Mouse (Mus musculus) limb, embryonic 12.5 days (tissue): Measurements from ENCODE around the gene Elovl6. TPM values are rescaled to one million over a fixed set of nuclear protein-coding genes. Genes with fewer than 3 reads are reported as not detected.
A peak's percentile ranks its signal among the peaks of the same experiment; 100 is the strongest.

Experiments
- ATAC-seq: fragments of 200-750 bp; cut with Nextera tagmentation; 2 replicates; pipeline ENCODE4 v1.8.0; 2017; ENCODE audit warnings: low read depth, moderate TSS enrichment; ENCODE audit not compliant: insufficient number of reproducible peaks, insufficient read depth, low FRiP score, low TSS enrichment
- H3K27ac ChIP-seq: fragments of 300-500 bp; sonication (generic); 2 replicates; pipeline ENCODE4 v1.5.1; 2016; ENCODE audit warnings: mild to moderate bottlenecking, moderate library complexity
- H3K27me3 ChIP-seq: fragments of 300-500 bp; sonication (generic); 2 replicates; pipeline ENCODE4 v1.6.1; 2016; ENCODE audit warnings: mild to moderate bottlenecking, moderate library complexity
- H3K36me3 ChIP-seq: fragments of 300-500 bp; sonication (generic); 2 replicates; pipeline ENCODE4 v1.6.1; 2016; ENCODE audit warnings: mild to moderate bottlenecking, moderate library complexity
- H3K4me1 ChIP-seq: fragments of 300-500 bp; sonication (generic); replicated peaks from 2 replicates; pipeline ENCODE4 v1.6.1; 2016
- H3K4me2 ChIP-seq: fragments of 300-500 bp; sonication (generic); 2 replicates; pipeline ENCODE4 v1.6.1; 2016; ENCODE audit warnings: mild to moderate bottlenecking, moderate library complexity
- H3K4me3 ChIP-seq: fragments of 300-500 bp; sonication (generic); replicated peaks from 2 replicates; pipeline ENCODE4 v1.5.1; 2016; ENCODE audit warnings: mild to moderate bottlenecking
- H3K9ac ChIP-seq: fragments of 300-500 bp; sonication (generic); replicated peaks from 2 replicates; pipeline ENCODE4 v1.6.1; 2016; ENCODE audit warnings: mild to moderate bottlenecking, moderate library complexity
- H3K9me3 ChIP-seq: fragments of 300-500 bp; sonication (generic); 2 replicates; pipeline ENCODE4 v1.6.1; 2016; ENCODE audit warnings: mild to moderate bottlenecking, moderate library complexity
- WGBS: fragments of 180-500 bp; shearing (Covaris S2); methylation state at CpG from one replicate; pipeline ENCODE4 v1.1.7; 2016; 5-methylcytosine and 5-hydroxymethylcytosine counted together
- polyA plus RNA-seq: library from polyadenylated mRNA; unstranded; fragments of >200 nt; fragmentation: Nextera tagmentation; extraction: Ambion mirVana; gene quantifications from 2 replicates; pipeline ENCODE4 v1.2.1, GENCODE M21; 2016

The Elovl6 gene
- polyA plus RNA-seq, 1 experiment from 2014 or later, result 35.2 TPM

GRCm38 (mm10) chr3:129543376-129543775 is 11.2 kb downstream of the Elovl6 start:
- H3K27me3 ChIP-seq, result no peaks in the 10 kb centered on the region
- no peak overlapping the region for H3K4me2 ChIP-seq
- no peaks in the 10 kb centered on the region for H3K4me1 ChIP-seq
- no peak overlapping the region for H3K9ac ChIP-seq
- H3K36me3 ChIP-seq, result peaks cover 38% of the 10 kb centered on the region
- H3K9me3 ChIP-seq, result peaks cover 6% of the 10 kb centered on the region; the same call in 1 of the 2 replicates
- no peak for ATAC-seq
- no peak overlapping the region for H3K4me3 ChIP-seq
- H3K27ac ChIP-seq, result no peak overlapping the region
- WGBS, result 96% methylated on average over 3 of the region's 3 CpGs

- no peak overlapping the region for H3K4me2 ChIP-seq
- H3K9ac ChIP-seq, result no peak overlapping the region
- no peak overlapping the region for H3K27ac ChIP-seq
- WGBS, result 100% methylated on average over 1 of the region's 1 CpGs
- no peak for ATAC-seq
- no peaks in the 10 kb centered on the region; the same call in 1 of the 2 replicates for H3K4me1 ChIP-seq
- H3K4me3 ChIP-seq, result no peak overlapping the region
- no peaks in the 10 kb centered on the region for H3K27me3 ChIP-seq
- H3K9me3 ChIP-seq, result peaks cover 6% of the 10 kb centered on the region; the same call in 1 of the 2 replicates
- peaks cover 41% of the 10 kb centered on the region for H3K36me3 ChIP-seq
These were observed 12.1 kb downstream of the Elovl6 start for GRCm38 (mm10) chr3:129544217-129544616.

GRCm38 (mm10) chr3:129545228-129545627 is 13.1 kb downstream of the Elovl6 start:
- H3K4me2 ChIP-seq, result no peak overlapping the region
- WGBS, result 43% methylated on average over 1 of the region's 1 CpGs
- ATAC-seq, result no peak
- no peak overlapping the region for H3K27ac ChIP-seq
- no peaks in the 10 kb centered on the region; the same call in 1 of the 2 replicates for H3K4me1 ChIP-seq
- peaks cover 6% of the 10 kb centered on the region; the same call in 1 of the 2 replicates for H3K9me3 ChIP-seq
- no peaks in the 10 kb centered on the region for H3K27me3 ChIP-seq
- H3K9ac ChIP-seq, result no peak overlapping the region
- H3K36me3 ChIP-seq, result peaks cover 45% of the 10 kb centered on the region
- no peak overlapping the region for H3K4me3 ChIP-seq

- Histone ChIP-seq H3K4me1 (no peaks in the 10 kb centered on the region; the same call in 1 of the 2 replicates), H3K9ac (no peak overlapping the region), H3K4me2 (no peak overlapping the region), H3K36me3 (peaks cover 45% of the 10 kb centered on the region), H3K27ac (no peak overlapping the region), H3K27me3 (no peaks in the 10 kb centered on the region), H3K4me3 (no peak overlapping the region), H3K9me3 (peaks cover 6% of the 10 kb centered on the region; the same call in 1 of the 2 replicates)
- WGBS, result 83% methylated on average over 6 of the region's 6 CpGs
- no peak for ATAC-seq
These were observed 13.6 kb downstream of the Elovl6 start for GRCm38 (mm10) chr3:129545801-129546200.

GRCm38 (mm10) chr3:129547837-129548435 is 15.8 kb downstream of the Elovl6 start:
- H3K27me3 ChIP-seq, result no peaks in the 10 kb centered on the region
- H3K4me3 ChIP-seq, result no peak overlapping the region
- no peak overlapping the region for H3K9ac ChIP-seq
- H3K4me1 ChIP-seq, result peaks cover 8% of the 10 kb centered on the region
- H3K36me3 ChIP-seq, result peaks cover 25% of the 10 kb centered on the region
- WGBS, result 57% methylated on average over 8 of the region's 8 CpGs
- no peak for ATAC-seq
- H3K4me2 ChIP-seq, result no peak overlapping the region
- no peak overlapping the region for H3K27ac ChIP-seq
- peaks cover 6% of the 10 kb centered on the region; the same call in 1 of the 2 replicates for H3K9me3 ChIP-seq

- peaks cover 16% of the 10 kb centered on the region for H3K36me3 ChIP-seq
- H3K9ac ChIP-seq, result no peak overlapping the region
- H3K4me2 ChIP-seq, result no peak overlapping the region
- no peak for ATAC-seq
- no peaks in the 10 kb centered on the region for H3K27me3 ChIP-seq
- H3K4me1 ChIP-seq, result peaks cover 8% of the 10 kb centered on the region
- peaks cover under 1% of the 10 kb centered on the region; the same call in 1 of the 2 replicates for H3K9me3 ChIP-seq
- H3K4me3 ChIP-seq, result no peak overlapping the region
- WGBS, result 77% methylated on average over 8 of the region's 8 CpGs
- no peak overlapping the region for H3K27ac ChIP-seq
These were observed 16.6 kb downstream of the Elovl6 start for GRCm38 (mm10) chr3:129548760-129549159.

GRCm38 (mm10) chr3:129549546-129549945 is 17.4 kb downstream of the Elovl6 start:
- H3K4me3 ChIP-seq, result no peak overlapping the region
- no peak overlapping the region for H3K27ac ChIP-seq
- H3K36me3 ChIP-seq, result peaks cover 9% of the 10 kb centered on the region
- peaks cover 8% of the 10 kb centered on the region for H3K4me1 ChIP-seq
- no peak overlapping the region for H3K9ac ChIP-seq
- no peak for ATAC-seq
- H3K27me3 ChIP-seq, result no peaks in the 10 kb centered on the region
- no peaks in the 10 kb centered on the region for H3K9me3 ChIP-seq
- H3K4me2 ChIP-seq, result no peak overlapping the region
- WGBS, result 59% methylated on average over 5 of the region's 5 CpGs

GRCm38 (mm10) chr3:129551581-129552290 is 19.6 kb downstream of the Elovl6 start:
- Histone ChIP-seq H3K27ac (no peak overlapping the region), H3K27me3 (no peaks in the 10 kb centered on the region), H3K4me1 (peaks cover 8% of the 10 kb centered on the region), H3K36me3 (peaks cover 7% of the 10 kb centered on the region), H3K4me3 (no peak overlapping the region), H3K4me2 (no peak overlapping the region), H3K9ac (no peak overlapping the region), H3K9me3 (no peaks in the 10 kb centered on the region)
- ATAC-seq, result no peak
- WGBS, result 50% methylated on average over 9 of the region's 9 CpGs

- Histone ChIP-seq H3K36me3 (peaks cover 7% of the 10 kb centered on the region), H3K27ac (0 out of 2 replicates have a peak overlapping the region, but pooled peaks have one; percentile 7), H3K27me3 (no peaks in the 10 kb centered on the region), H3K9me3 (no peaks in the 10 kb centered on the region), H3K4me2 (no peak overlapping the region), H3K4me3 (no peak overlapping the region), H3K4me1 (peaks cover 8% of the 10 kb centered on the region), H3K9ac (no peak overlapping the region)
- 72% methylated on average over 6 of the region's 6 CpGs for WGBS
- ATAC-seq, result no peak
These were observed 20.2 kb downstream of the Elovl6 start for GRCm38 (mm10) chr3:129552370-129552769.

GRCm38 (mm10) chr3:129553173-129553572 is 21.0 kb downstream of the Elovl6 start:
- Histone ChIP-seq H3K4me3 (no peak overlapping the region), H3K9me3 (no peaks in the 10 kb centered on the region), H3K27ac (no peak overlapping the region), H3K36me3 (peaks cover 7% of the 10 kb centered on the region), H3K4me2 (no peak overlapping the region), H3K4me1 (peaks cover 8% of the 10 kb centered on the region), H3K9ac (no peak overlapping the region), H3K27me3 (no peaks in the 10 kb centered on the region)
- no peak for ATAC-seq
- 87% methylated on average over 9 of the region's 9 CpGs for WGBS

GRCm38 (mm10) chr3:129553661-129554060 is 21.5 kb downstream of the Elovl6 start:
- no peak for ATAC-seq
- H3K4me1 ChIP-seq, result peaks cover 8% of the 10 kb centered on the region
- no peak overlapping the region for H3K9ac ChIP-seq
- no peaks in the 10 kb centered on the region for H3K27me3 ChIP-seq
- H3K4me2 ChIP-seq, result no peak overlapping the region
- H3K36me3 ChIP-seq, result peaks cover 5% of the 10 kb centered on the region
- H3K27ac ChIP-seq, result no peak overlapping the region
- 90% methylated on average over 10 of the region's 10 CpGs for WGBS
- H3K9me3 ChIP-seq, result no peaks in the 10 kb centered on the region
- no peak overlapping the region for H3K4me3 ChIP-seq
